Mouse (Mus musculus): ENCODE measurements at regions not wholly inside any gene's neighbourhood (a gene's known extent, or its start where the extent isn't known, plus 50 kb on each side); places are given as distances from the start of the nearest gene placed in this dataset.
"Not testable (repeated sequence)": the region's sequence is repeated elsewhere in the genome, so short reads cannot be mapped to it uniquely, and the experiment has no call there.

- no peak for DNase-seq
Measured at GRCm38 (mm10) chr4:124395069-124395965, 215.3 kb downstream of the 3100002H09Rik start.

- DNase-seq: no peak
Measured at GRCm38 (mm10) chr4:124393595-124393994, 217.0 kb downstream of the 3100002H09Rik start.

- no peak for DNase-seq
Measured at GRCm38 (mm10) chr4:124389067-124389466, 221.5 kb downstream of the 3100002H09Rik start.

DNA sequence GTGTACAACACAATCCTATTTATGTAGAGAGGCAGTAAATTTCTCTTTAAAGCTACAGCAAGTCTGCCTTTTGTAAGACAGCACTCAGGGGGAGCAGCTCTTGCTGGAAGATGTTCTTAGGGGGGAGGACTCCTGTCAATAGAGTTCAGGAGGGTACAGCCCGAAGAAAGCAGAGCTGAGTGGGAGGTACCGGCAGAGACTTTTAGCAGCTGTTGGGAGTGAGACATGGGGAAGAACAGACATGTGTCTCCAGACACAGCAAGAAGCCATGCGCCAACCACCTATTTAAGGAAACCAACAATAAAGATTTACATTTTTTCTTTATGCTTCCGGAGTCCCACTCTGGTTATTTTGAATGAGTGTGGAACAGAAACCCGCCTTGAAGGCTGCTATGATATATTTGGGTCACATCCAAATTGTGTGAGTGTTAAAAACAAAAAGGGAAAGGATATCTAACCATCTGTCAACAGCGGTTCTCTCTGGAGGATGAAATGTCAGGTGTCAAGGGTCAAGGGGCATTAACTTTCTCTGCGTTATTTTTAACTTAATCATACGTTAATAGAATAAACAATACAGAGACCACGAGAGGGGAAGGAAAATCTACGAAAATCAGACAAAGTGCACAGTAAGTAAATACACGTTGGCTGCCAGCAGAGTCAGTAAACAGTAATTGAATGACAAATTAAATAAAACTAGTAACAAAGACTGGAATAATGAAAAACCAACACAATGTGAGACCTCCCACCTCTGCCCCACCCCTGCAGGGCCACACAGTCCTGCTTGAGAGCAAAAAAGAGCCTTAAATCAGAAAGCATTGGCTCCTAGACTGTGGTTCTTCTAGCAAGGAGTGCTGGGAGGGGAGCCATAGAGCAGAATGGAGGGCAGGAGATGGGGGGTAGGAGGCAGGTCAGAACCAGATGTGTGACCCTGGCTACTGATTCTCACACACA, 225.2 kb downstream of the 3100002H09Rik start:
- DNase-seq: no peak

GRCm38 (mm10) chr4:124376504-124376903, 234.1 kb downstream of the 3100002H09Rik start:
- DNase-seq: no peak

DNA sequence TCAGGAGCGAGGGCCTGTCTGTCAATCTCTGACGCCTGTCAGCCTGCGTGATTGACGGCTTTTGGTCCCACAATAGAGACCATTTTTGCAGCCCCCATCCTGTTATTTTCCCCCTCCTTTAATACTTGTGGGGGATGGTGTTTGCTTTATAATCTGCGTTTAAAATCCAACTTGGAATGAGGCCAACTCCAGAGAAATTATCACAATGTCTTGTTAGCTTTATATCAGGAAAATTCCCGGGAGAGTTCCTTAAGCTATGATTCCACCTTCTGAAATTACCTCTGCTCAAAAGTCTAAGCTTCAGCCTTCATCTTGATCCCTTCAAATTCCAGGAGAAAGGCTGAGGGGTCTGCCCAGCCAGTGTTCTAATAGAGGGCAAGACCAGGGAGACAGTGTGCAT, 235.0 kb downstream of the 3100002H09Rik start:
- DNase-seq: no peak

- no peak for DNase-seq
Measured at GRCm38 (mm10) chr4:124368831-124369230, 241.8 kb downstream of the 3100002H09Rik start.

GRCm38 (mm10) chr4:124368085-124368484, 242.5 kb downstream of the 3100002H09Rik start:
- DNase-seq: no peak

- no peak for DNase-seq
Measured at GRCm38 (mm10) chr4:124360578-124360908, 250.1 kb downstream of the 3100002H09Rik start.

DNA sequence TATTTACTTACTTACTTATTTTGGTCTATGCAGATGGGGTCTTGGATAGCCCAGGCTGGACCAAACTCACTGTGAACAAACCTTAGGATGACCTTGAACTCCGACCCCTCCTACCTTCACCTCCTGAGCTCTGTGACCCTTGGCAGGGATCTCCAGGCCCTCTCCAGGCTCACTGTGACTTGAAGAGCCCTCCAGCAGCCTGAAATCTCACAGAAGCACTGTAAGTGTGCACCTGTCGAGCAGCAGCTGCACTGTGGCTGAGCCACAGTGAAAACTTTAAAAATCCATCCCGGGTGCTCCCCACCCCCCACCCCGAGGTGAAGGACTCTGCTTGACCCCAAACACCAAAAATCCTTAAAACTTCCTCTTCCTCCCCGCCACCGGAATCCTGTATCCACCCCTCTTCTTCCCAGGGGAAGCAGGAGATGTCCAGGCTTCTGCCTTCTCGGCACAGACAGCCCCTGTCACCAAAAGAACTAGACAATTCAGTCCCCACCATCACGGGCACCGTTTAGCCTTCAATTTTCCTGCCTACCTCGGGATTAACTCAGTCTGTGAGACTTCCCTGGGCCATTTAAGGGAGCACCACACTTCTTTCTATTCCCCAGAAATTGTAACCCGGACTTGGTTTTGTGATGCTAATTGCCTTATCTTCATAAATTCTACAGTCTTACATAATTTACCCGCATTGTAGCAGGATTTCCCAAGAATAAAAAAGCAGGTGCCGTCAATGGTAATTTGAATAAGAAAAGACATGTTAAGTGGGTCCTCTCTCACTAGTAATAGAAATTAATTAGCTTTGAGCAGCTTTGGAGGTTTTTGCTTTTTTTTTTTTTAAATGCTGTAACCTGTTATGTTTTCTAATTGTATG, 250.7 kb downstream of the 3100002H09Rik start:
- DNase-seq: no peak

DNA sequence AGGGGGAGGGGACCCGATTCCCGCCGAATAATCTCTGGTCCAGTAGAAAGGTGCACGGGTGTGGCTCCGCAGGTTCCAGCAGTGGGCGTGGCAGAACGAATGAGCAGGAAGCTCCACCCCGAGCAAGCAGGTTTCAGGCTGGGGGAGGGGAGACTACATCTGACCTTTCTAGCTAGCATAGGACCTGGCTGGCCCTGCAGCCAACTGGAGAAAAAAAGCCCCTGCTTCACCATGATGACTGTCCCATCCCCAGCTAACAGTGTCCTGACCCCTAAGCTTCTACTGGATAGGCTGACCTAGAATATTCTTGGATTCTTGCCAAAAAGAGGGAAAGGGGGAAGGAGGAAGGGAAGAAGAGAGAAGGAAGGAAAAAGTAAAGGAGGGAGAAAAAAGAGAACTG, 252.1 kb downstream of the 3100002H09Rik start:
- not testable (repeated sequence) for DNase-seq

DNA sequence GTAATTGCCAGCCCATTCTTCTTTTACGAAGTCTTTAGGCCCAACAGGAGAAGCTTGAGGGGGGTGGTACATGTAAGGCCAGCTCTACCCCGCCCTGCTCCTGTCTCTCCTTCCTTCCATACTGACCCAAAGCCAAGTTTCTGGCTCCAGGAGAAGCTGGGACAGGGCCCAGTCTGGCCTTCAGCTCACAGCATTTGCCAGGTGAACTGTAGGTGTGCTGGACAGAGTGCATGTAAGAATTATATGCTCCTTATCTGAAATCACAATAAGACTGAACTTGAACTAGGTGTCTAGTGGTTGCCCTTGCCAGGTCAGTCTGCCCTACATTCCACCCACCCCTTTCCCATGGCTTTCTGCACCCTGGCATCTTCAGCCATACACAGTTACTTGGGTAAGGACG, 260.2 kb downstream of the 3100002H09Rik start:
- DNase-seq: no peak

GRCm38 (mm10) chr4:124349610-124350295, 260.9 kb downstream of the 3100002H09Rik start:
- DNase-seq: no peak

DNA sequence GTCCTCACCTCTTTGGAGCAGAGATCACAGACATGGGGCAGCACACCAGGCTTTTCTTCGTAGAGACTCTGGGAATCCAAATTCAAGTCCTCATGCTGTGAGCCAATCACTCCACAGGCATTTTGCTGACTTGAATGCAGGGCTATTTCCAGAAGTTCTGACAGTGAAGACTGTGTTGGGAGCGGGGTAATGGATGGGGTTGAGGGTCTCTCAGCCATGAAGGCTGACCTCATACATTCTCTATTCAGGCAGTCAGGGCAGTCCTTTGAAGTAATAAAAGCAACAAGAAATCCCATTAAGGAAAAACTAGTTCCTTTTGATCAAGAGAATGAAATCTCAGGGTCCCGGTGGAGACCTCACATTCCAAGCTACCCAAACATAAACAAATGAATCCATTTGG, 261.5 kb downstream of the 3100002H09Rik start:
- no peak for DNase-seq

DNA sequence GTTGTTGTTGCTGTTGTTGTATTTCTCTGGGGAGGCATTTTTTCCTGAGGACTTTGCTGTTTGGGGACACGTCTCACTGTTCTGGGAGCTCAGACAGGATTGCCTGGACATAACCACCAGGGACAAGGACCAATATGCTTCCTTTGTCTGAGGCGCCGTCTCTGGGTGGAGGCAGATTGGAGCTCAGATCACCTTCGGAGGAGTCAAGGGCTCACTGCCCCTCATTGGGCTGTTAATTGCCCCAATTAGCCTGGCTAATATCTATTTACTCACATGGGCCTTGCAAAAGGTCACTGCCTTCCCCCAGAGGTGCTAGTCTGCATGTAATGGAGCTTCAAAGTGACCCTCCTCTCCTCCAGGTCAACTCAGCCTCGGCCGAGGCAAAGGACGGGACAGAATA, 270.5 kb downstream of the 3100002H09Rik start:
- no peak for DNase-seq

DNA sequence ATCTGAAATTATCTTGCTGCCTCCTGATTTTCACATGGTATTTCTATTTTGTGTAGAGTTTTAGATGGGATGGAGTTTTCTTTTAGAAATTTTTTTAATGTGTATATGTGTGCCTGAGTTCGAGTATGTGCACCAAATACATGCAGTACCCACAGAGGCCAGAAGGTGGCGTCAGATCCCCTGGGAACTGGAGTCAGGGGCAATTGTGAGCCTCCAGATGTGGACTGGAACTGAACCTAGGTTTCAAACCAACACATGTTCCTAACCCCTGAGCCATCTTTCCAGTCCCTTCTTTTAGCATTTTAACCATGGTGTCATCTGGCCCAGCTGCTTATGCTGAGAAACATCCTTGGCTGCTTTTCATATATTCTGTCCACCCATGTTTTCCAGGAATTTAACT, 274.9 kb downstream of the 3100002H09Rik start:
- DNase-seq: no peak

DNA sequence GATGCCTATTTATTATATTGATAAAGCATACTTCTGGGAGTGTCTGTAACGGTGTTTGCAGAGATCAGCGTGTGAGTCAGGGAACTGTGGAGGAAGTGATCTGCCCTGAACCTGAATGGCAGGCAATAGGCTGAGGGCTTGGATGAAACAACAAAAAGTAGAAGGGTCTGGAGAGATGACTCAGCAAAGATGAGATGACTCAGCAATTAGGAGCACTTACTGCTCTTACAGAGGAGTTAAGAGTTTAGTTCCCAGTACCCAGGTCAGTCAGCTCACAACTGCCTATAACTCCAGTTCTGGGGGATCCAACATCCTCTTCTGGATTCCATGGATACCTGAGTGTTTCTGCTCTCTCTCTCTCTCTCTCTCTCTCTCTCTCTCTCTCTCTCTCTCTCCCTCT, 277.6 kb downstream of the 3100002H09Rik start:
- DNase-seq: no peak

GRCm38 (mm10) chr4:124332416-124332815, 278.2 kb downstream of the 3100002H09Rik start:
- no peak for DNase-seq

DNA sequence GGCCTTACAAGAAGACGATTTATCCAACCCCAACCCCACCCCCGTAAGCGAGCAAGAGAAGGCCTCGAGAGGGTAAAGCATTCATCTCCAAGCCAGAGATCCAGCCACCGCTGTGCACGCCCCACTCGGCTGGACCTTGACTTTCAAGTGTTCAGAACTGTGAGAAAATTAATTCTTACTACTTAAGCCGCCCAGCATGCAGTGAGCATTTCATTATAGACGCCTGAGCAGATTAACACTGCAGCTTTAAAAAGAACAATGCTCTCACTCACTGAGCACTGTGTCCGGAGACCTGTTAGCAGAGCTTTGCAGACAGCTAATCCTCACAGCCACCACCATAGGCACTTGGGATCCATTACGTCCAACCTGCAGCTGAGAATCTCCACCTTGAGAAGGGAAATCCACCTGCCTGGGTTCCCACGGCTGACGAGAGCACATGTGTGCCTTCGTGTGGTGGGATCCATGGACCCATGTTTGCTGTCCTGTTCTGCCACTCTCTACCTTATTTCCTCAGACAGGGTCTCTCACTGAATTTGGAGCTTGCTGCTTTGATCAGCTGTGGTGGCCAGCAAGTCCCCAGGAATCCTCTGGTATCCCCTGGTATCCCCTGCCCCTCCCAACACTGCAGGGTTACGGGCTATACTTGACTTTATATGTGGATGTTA, 281.4 kb downstream of the 3100002H09Rik start:
- no peak for DNase-seq

- no peak for DNase-seq
Measured at GRCm38 (mm10) chr4:124326301-124326700, 284.3 kb downstream of the 3100002H09Rik start.

- no peak for DNase-seq
Measured at GRCm38 (mm10) chr4:124323589-124323988, 287.0 kb downstream of the 3100002H09Rik start.
